Mouse (Mus musculus) heart, embryonic 15.5 days (tissue): ENCODE data around the gene Erg. TPM values are rescaled to one million over a fixed set of nuclear protein-coding genes. Genes with fewer than 3 reads are reported as not detected.
A peak's percentile ranks its signal among the peaks of the same experiment; 100 is the strongest.

Experiments used
- ATAC-seq: fragments of 200-750 bp; cut with Nextera tagmentation; replicated peaks from 2 replicates; pipeline ENCODE4 v1.8.0; 2017; ENCODE audit warnings: low read depth, moderate TSS enrichment; ENCODE audit not compliant: insufficient number of reproducible peaks, insufficient read depth, low FRiP score
- H3K27ac ChIP-seq: fragments of 300-500 bp; sonication (generic); 2 replicates; pipeline ENCODE4 v1.5.1; 2015; ENCODE audit warnings: mild to moderate bottlenecking, inconsistent platforms
- H3K27me3 ChIP-seq: fragments of 300-500 bp; sonication (generic); 2 replicates; pipeline ENCODE4 v1.6.1; 2015; ENCODE audit warnings: inconsistent platforms
- H3K36me3 ChIP-seq: fragments of 300-500 bp; sonication (generic); 2 replicates; pipeline ENCODE4 v1.6.1; 2015; ENCODE audit warnings: mild to moderate bottlenecking, inconsistent platforms
- H3K4me1 ChIP-seq: fragments of 300-500 bp; sonication (generic); replicated peaks from 2 replicates; pipeline ENCODE4 v1.6.1; 2015; ENCODE audit warnings: inconsistent platforms
- H3K4me2 ChIP-seq: fragments of 300-500 bp; sonication (generic); 2 replicates; pipeline ENCODE4 v1.6.1; 2015; ENCODE audit warnings: inconsistent platforms, mild to moderate bottlenecking, moderate library complexity
- H3K4me3 ChIP-seq: fragments of 300-500 bp; sonication (generic); 2 replicates; pipeline ENCODE4 v1.5.1; 2015; ENCODE audit warnings: mild to moderate bottlenecking, inconsistent platforms
- H3K9ac ChIP-seq: fragments of 300-500 bp; sonication (generic); 2 replicates; pipeline ENCODE4 v1.6.1; 2015; ENCODE audit warnings: mild to moderate bottlenecking, inconsistent platforms
- H3K9me3 ChIP-seq: fragments of 300-500 bp; sonication (generic); replicated peaks from 2 replicates; pipeline ENCODE4 v1.6.1; 2016; ENCODE audit warnings: inconsistent platforms
- WGBS: fragments of 180-500 bp; shearing (Covaris S2); methylation state at CpG from one replicate; pipeline ENCODE4 v1.1.7; 2015; ENCODE audit warnings: mixed read lengths; 5-methylcytosine and 5-hydroxymethylcytosine counted together
- polyA plus RNA-seq: library from polyadenylated mRNA; unstranded; fragments of >200 nt; fragmentation: Nextera tagmentation; extraction: Ambion mirVana; gene quantifications from 2 replicates; pipeline ENCODE4 v1.2.1, GENCODE M21; 2015

The Erg gene
- polyA plus RNA-seq, 1 experiment from 2014 or later, result 5.4 TPM

DNA sequence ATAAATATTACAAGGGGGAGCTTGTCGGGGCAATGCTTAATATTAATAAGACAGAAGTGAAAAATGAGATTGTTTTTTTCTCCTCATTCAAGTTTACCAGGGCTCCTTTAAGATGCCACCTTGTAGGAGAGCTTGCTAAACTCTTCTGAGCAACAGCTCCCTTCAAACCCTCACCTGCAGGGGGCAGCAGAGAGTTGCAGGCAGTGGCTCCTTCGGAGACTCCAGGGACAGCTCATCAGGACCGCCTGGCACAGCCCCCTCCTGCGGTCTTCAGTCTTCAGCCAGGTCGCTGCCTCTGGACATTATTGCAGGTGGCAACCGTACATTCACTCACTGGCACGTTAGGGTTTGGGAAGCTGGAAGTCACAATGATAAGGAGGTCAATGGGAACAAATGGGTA, 18.9 kb upstream of the Erg start:
- no peak overlapping the region for H3K4me2 ChIP-seq
- H3K4me3 ChIP-seq, result no peak overlapping the region
- no peaks in the 10 kb centered on the region for H3K9me3 ChIP-seq
- no peak for ATAC-seq
- 15% methylated on average over 7 of the region's 7 CpGs for WGBS
- H3K27me3 ChIP-seq, result no peaks in the 10 kb centered on the region; the same call in none of the 2 replicates
- H3K9ac ChIP-seq, result no peak overlapping the region
- no peak overlapping the region for H3K27ac ChIP-seq
- H3K4me1 ChIP-seq, result no peaks in the 10 kb centered on the region
- no peaks in the 10 kb centered on the region for H3K36me3 ChIP-seq

DNA sequence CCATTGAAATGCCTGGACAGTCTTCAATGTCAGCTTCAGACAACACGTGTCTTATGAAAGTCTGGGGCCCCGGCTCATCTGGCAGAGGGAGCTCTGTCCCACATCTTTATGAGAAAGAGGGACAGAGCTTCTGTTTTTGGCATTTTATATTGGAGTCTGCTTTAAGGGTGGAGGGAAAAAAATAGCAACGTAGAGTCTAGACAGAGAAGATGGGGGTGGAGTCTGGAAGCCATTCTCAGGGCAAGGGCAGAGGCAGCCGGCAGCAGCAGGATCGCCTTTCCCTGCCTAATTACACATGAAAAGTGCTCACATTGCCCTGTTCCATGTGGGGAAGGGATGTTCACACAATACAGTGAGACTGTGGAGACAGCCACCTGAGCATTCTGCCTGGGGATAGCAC, 16.1 kb upstream of the Erg start:
- no peak overlapping the region for H3K27ac ChIP-seq
- H3K27me3 ChIP-seq, result no peaks in the 10 kb centered on the region
- no peak overlapping the region for H3K4me2 ChIP-seq
- no peaks in the 10 kb centered on the region for H3K9me3 ChIP-seq
- no peak overlapping the region for H3K4me3 ChIP-seq
- 42% methylated on average over 5 of the region's 5 CpGs for WGBS
- no peaks in the 10 kb centered on the region for H3K36me3 ChIP-seq
- ATAC-seq, result no peak
- H3K4me1 ChIP-seq, result no peaks in the 10 kb centered on the region
- H3K9ac ChIP-seq, result no peak overlapping the region

DNA sequence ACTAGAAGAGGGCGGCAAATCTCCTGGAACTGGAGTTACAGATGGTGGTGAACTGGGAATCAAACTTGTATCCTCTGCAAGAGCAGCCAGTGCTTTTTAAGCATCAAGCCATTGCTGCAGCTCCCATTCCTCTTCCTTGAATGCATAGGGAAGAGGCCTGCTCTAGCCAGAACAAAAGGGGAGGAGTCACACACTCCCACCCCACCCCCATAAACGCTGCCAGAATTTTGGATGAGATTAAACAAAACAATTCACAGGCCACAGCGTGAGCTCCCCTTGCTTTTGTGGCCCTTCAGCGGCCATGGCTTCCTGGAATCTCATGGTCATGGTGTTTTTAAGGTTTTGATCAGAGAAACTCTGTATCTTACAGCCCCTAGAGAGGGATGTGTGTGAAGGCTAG, 15.4 kb upstream of the Erg start:
- Histone ChIP-seq H3K4me3 (no peak overlapping the region), H3K27ac (no peak overlapping the region), H3K9me3 (no peaks in the 10 kb centered on the region), H3K36me3 (no peaks in the 10 kb centered on the region), H3K4me2 (no peak overlapping the region), H3K9ac (no peak overlapping the region), H3K27me3 (no peaks in the 10 kb centered on the region), H3K4me1 (no peaks in the 10 kb centered on the region)
- ATAC-seq, result no peak
- 47% methylated on average over 4 of the region's 4 CpGs for WGBS

DNA sequence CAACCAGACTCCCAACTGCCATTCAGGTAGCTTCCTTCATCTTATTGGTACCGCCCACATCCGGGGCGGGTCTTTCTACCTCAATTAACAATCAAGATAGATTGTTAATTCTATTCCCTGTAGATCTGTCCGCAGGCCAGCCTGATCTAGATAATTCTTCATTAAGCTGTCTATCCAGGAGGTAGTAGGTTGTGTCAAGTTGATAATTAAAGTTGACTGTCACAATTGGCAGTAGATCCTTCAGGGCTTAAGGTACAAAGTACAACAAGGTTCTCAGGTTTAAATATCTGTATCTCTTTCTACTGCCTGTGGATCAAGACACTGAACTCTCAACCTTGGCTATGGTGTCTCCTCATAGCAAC, 14.8 kb upstream of the Erg start:
- H3K4me3 ChIP-seq, result no peak overlapping the region
- 87% methylated on average over 4 of the region's 4 CpGs for WGBS
- H3K9me3 ChIP-seq, result no peaks in the 10 kb centered on the region
- no peak overlapping the region for H3K4me2 ChIP-seq
- H3K27me3 ChIP-seq, result no peaks in the 10 kb centered on the region
- no peaks in the 10 kb centered on the region for H3K36me3 ChIP-seq
- ATAC-seq, result no peak
- H3K4me1 ChIP-seq, result no peaks in the 10 kb centered on the region
- no peak overlapping the region for H3K27ac ChIP-seq
- H3K9ac ChIP-seq, result no peak overlapping the region

DNA sequence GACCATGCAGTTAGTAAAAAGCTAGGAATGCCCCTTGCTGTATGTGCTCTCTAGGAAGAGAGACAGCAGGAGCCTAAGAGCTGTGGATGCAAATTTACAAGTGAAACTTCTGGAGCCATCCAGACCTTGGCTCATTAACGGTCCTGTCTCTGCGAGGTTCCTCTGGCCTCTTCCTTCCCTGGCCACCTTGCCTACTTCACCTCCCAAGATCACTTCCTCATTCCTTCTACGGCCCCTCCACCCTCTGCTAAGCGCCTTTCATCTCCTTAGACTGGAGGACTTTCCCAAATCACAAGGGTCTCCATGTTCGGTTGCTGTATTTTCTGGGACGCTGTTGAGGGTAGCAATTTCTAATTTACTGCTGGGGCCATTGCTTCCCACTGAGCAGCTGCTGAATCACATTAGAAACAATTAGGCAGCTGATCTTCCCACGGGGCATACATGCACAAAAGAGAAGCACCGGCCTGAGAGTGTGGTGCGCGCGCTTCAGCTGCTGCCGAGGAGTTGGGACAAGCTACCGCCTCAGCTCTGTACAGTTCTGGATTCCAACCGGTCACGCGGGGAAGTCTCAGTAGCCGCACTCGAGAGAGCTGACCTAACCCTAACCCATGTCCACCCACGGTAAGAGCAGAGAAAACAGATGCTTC, 14.3 kb upstream of the Erg start:
- 84% methylated on average over 19 of the region's 19 CpGs for WGBS

DNA sequence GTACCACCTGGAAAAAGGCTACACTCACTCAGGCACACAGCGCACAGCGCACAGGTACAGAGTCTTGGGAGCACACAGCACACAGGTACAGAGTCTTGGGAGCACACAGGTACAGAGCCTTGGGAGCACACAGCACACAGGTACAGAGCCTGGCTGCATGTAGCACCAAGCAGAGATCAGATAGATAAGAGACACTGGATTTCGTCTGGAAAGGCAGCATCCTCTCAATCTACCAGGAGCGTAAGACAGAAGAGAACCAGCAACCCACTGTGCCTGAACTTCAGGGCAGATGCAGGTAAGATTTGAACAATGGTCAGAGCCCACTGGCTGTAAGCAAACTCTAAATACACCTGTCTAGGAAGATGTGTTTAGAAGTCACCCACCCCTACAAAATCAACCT, 12.5 kb upstream of the Erg start:
- 97% methylated on average over 4 of the region's 4 CpGs for WGBS
- no peaks in the 10 kb centered on the region for H3K27me3 ChIP-seq

More for the DNA sequence above, 14.3 kb upstream of the Erg start:
- no peak for ATAC-seq
- Histone ChIP-seq H3K9me3 (no peaks in the 10 kb centered on the region), H3K4me3 (no peak overlapping the region), H3K27me3 (no peaks in the 10 kb centered on the region), H3K4me2 (no peak overlapping the region), H3K36me3 (no peaks in the 10 kb centered on the region), H3K9ac (no peak overlapping the region), H3K4me1 (no peaks in the 10 kb centered on the region), H3K27ac (no peak overlapping the region)

DNA sequence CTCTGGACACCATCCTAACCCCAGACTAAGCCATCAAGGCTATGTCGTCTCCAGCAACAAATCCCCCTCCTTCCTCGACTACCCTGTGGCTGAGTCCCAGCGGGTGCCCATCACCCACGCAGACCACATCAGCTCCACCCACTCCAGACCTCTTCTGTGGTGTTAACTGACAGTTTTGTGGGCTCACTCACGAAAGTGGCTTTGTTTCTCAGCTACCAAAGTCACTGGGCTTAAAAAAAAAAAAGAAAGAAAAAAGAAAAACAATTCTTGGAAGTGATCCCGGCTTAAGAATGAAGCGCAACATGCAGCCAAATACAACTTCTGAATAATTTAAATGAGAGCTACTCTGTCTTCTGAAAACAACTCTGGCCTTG, 11.2 kb upstream of the Erg start:
- Histone ChIP-seq H3K9me3 (no peaks in the 10 kb centered on the region), H3K4me2 (no peak overlapping the region), H3K27me3 (no peaks in the 10 kb centered on the region), H3K27ac (no peak overlapping the region), H3K4me3 (no peak overlapping the region), H3K9ac (no peak overlapping the region), H3K36me3 (no peaks in the 10 kb centered on the region), H3K4me1 (no peaks in the 10 kb centered on the region)
- ATAC-seq, result no peak
- 56% methylated on average over 7 of the region's 7 CpGs for WGBS

More for the DNA sequence above, 12.5 kb upstream of the Erg start:
- Histone ChIP-seq H3K27ac (no peak overlapping the region), H3K4me1 (no peaks in the 10 kb centered on the region), H3K9ac (no peak overlapping the region), H3K36me3 (no peaks in the 10 kb centered on the region), H3K4me3 (no peak overlapping the region), H3K4me2 (no peak overlapping the region), H3K9me3 (no peaks in the 10 kb centered on the region)
- no peak for ATAC-seq

DNA sequence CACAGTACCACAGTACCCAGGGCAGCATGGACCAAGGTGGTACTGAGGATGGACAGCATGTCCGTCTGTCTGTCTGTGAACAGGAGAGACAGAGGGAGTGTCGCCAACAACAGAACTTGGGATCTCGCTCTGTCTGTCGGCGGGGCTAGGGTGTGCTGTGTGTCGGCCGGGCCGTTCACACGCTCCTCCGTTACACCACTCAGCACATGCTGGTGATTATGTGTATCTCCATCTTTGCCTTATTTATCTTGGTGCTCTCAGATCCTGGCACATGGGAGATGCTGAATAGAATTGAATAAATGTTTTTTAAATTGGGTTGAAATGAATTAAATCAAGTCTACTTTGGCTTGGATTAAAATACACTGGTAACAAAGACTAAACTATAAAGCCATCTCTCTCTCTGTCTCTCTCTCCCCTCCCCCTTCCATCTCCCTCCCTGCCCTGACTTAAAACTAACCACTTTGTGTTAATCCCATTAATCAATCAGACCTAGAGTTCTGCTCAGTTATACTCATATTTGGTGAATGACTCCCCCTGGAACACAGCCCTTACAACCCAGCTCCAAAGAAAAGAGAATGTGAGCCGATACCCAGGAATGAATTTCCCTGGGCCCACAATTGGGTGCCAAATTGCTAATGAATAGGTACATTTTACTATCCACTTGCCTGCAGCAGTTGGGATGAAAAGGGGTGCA, 10.6 kb upstream of the Erg start:
- Histone ChIP-seq H3K36me3 (no peaks in the 10 kb centered on the region), H3K9me3 (no peaks in the 10 kb centered on the region), H3K4me3 (no peak overlapping the region), H3K4me1 (no peaks in the 10 kb centered on the region), H3K9ac (no peak overlapping the region), H3K4me2 (no peak overlapping the region), H3K27me3 (no peaks in the 10 kb centered on the region), H3K27ac (no peak overlapping the region)
- 66% methylated on average over 11 of the region's 11 CpGs for WGBS
- no peak for ATAC-seq

DNA sequence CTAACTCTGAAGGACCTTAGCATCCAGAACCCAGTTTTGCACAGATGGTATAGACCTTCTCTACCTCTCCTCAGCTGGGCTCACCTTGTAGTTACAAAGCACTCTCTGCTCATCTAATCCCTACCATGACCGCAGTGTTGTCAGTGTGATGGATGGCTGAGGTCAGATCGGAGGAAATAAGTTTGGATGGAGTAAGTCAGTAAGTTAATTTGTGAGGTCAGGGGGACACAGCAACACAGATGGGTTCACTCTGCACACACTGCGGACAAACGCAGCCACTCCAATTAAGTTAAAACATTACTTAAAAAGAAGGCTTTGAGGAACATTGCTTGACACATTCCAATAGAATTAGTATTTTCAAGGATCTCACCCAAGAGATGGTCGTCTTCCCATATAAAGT, 2.5 kb upstream of the Erg start:
- no peaks in the 10 kb centered on the region for H3K9me3 ChIP-seq
- H3K4me1 ChIP-seq, result peaks cover 12% of the 10 kb centered on the region
- no peak overlapping the region for H3K4me3 ChIP-seq
- H3K36me3 ChIP-seq, result no peaks in the 10 kb centered on the region
- no peak overlapping the region for H3K27ac ChIP-seq
- no peak for ATAC-seq
- 50% methylated on average over 5 of the region's 5 CpGs for WGBS
- peaks cover 40% of the 10 kb centered on the region for H3K27me3 ChIP-seq
- no peak overlapping the region for H3K4me2 ChIP-seq
- H3K9ac ChIP-seq, result no peak overlapping the region

DNA sequence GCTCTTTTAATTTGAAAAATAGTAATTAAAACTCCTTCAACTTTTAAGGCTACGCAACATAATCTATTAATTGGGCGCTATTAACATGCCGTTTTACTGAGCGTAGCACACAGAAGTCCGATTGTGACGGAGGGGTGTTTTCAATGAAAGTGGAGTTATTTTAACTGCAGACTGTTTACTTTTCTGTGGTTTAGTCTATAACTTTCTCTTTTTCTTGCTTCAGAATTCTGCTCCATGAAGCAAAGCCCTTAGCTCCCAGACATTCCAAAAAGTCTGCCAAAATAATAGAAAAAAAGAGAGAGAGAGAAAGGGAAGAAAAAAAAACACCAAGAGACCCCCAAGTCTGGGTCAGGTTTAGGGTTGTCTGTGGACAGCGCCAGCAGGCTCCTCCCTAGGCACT, 333 bp upstream of the Erg start:
- Histone ChIP-seq H3K4me3 (peak overlapping the region; percentile 49; the same call in 1 of the 2 replicates), H3K36me3 (no peaks in the 10 kb centered on the region), H3K4me1 (peaks cover 12% of the 10 kb centered on the region), H3K4me2 (peak overlapping the region; percentile 82), H3K27me3 (peaks cover 60% of the 10 kb centered on the region), H3K9ac (no peak overlapping the region), H3K27ac (no peak overlapping the region), H3K9me3 (no peaks in the 10 kb centered on the region)
- no peak for ATAC-seq
- WGBS, result 53% methylated on average over 7 of the region's 7 CpGs

DNA sequence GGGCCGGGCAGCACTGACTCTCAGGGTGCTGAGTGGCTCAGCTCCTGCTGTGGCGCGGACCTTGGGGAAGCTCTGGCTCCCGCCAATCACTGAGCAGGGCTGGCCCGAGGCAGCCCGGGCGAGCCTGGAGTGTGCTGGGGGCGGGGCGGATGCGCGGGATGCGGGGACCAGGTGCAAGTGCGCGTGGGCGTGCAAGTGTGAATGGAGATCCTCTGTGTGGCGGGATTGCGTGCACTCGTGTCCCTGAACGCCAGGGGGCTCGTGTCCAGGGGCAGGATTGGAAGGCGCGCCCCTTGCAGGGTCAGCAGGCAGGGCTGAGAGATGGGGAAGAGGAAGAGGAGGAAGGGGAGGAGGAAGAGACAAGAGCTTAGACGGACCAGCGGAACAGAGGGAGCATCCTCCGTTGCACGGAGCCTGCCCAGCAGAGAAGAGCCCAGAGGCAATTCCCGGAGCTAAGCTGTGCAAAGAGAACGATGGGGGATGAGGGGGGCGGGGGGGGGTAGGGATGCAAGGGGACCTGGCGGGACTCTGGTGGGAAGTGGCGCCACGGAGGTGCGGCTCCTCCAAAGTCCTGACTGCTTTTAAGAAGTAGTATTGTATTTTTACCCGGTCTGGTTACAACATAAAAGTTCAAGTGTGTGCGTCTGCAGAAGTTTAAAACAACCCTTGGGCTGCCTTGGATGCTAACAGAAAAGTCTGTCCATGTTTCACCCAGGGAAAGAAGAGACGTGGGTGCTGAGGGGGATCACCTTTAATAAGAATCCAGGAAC, 667 bp downstream of the Erg start:
- Histone ChIP-seq H3K4me2 (peak overlapping the region; percentile 82), H3K9me3 (no peaks in the 10 kb centered on the region), H3K4me3 (peak overlapping the region; percentile 49), H3K4me1 (peaks cover 12% of the 10 kb centered on the region), H3K27me3 (peaks cover 68% of the 10 kb centered on the region), H3K27ac (no peak overlapping the region), H3K9ac (peak overlapping the region; percentile 43; the same call in 1 of the 2 replicates), H3K36me3 (no peaks in the 10 kb centered on the region)
- under 1% methylated on average over 36 of the region's 36 CpGs for WGBS
- peak; percentile 75 for ATAC-seq
